Mouse (Mus musculus): Measurements from ENCODE around the gene Rps21. TPM values are rescaled to one million over a fixed set of nuclear protein-coding genes. Genes with fewer than 3 reads are reported as not detected.

The Rps21 gene
- total RNA-seq, 2 experiments from 2014 or later = 654 to 715 TPM

GRCm38 (mm10) chr2:180228592-180228991, 28.6 kb upstream of the Rps21 start:
- DNase-seq (ENCODE audit: low spot score in 2 of 2) = no peak

GRCm38 (mm10) chr2:180229129-180229528, 28.0 kb upstream of the Rps21 start:
- DNase-seq (ENCODE audit: low spot score in 2 of 2) = no peak

- DNase-seq (ENCODE audit: low spot score in 2 of 2) = no peak
Measured at GRCm38 (mm10) chr2:180230482-180230881, 26.7 kb upstream of the Rps21 start.

- no peak for DNase-seq (ENCODE audit: low spot score in 2 of 2)
Measured at GRCm38 (mm10) chr2:180233101-180233904, 23.9 kb upstream of the Rps21 start.

- no peak for DNase-seq (ENCODE audit: low spot score in 2 of 2)
Measured at GRCm38 (mm10) chr2:180234353-180234752, 22.8 kb upstream of the Rps21 start.

GRCm38 (mm10) chr2:180234980-180235379, 22.2 kb upstream of the Rps21 start:
- DNase-seq (ENCODE audit: low spot score in 2 of 2) = no peak

- DNase-seq (ENCODE audit: low spot score in 2 of 2) = no peak
Measured at GRCm38 (mm10) chr2:180235788-180236187, 21.4 kb upstream of the Rps21 start.

GRCm38 (mm10) chr2:180236500-180236899, 20.7 kb upstream of the Rps21 start:
- DNase-seq (ENCODE audit: low spot score in 2 of 2) = no peak

- DNase-seq (ENCODE audit: low spot score in 2 of 2) = no peak
Measured at GRCm38 (mm10) chr2:180236930-180237329, 20.2 kb upstream of the Rps21 start.

GRCm38 (mm10) chr2:180237601-180238345, 19.4 kb upstream of the Rps21 start:
- no peak for DNase-seq (ENCODE audit: low spot score in 2 of 2)

GRCm38 (mm10) chr2:180238591-180238990, 18.6 kb upstream of the Rps21 start:
- no peak for DNase-seq (ENCODE audit: low spot score in 2 of 2)

GRCm38 (mm10) chr2:180243108-180243507, 14.1 kb upstream of the Rps21 start:
- no peak for DNase-seq (ENCODE audit: low spot score in 2 of 2)

GRCm38 (mm10) chr2:180247916-180248315, 9.3 kb upstream of the Rps21 start:
- DNase-seq (ENCODE audit: low spot score in 2 of 2) = no peak

GRCm38 (mm10) chr2:180248947-180249660, 8.1 kb upstream of the Rps21 start:
- no peak for DNase-seq (ENCODE audit: low spot score in 2 of 2)

- DNase-seq (ENCODE audit: low spot score in 2 of 2) = peak; percentile 84 to 88
Measured at GRCm38 (mm10) chr2:180250930-180251611, 6.1 kb upstream of the Rps21 start.

- no peak for DNase-seq (ENCODE audit: low spot score in 2 of 2)
Measured at GRCm38 (mm10) chr2:180251838-180252237, 5.3 kb upstream of the Rps21 start.

GRCm38 (mm10) chr2:180254436-180255209, 2.6 kb upstream of the Rps21 start:
- no peak for DNase-seq (ENCODE audit: low spot score in 2 of 2)

- DNase-seq (ENCODE audit: low spot score in 2 of 2) = no peak
Measured at GRCm38 (mm10) chr2:180255701-180256100, 1.5 kb upstream of the Rps21 start.

- no peak for DNase-seq (ENCODE audit: low spot score in 2 of 2)
Measured at GRCm38 (mm10) chr2:180256296-180257000, 729 bp upstream of the Rps21 start.

Data from layer of hippocampus, postnatal 10 days (tissue).